Mouse (Mus musculus) myocyte (in vitro differentiated cells): ENCODE measurements around the gene Tes.

ENCODE experiments used
- CEBPB ChIP-seq: IDR thresholded peaks from 2 replicates; pipeline ENCODE4 v1.6.1; 2011; ENCODE audit warnings: mild to moderate bottlenecking, moderate library complexity; ENCODE audit not compliant: poor library complexity, insufficient read depth, severe bottlenecking
- MAX ChIP-seq: IDR thresholded peaks from one replicate; pipeline ENCODE4 v1.6.1; 2011; ENCODE audit warnings: low read depth, mild to moderate bottlenecking, control low read depth
- POLR2A ChIP-seq: IDR thresholded peaks from one replicate; pipeline ENCODE4 v1.6.1; 2011; ENCODE audit warnings: low read depth, mild to moderate bottlenecking, control low read depth, moderate library complexity; ENCODE audit not compliant: insufficient read length
- POLR2AphosphoS2 ChIP-seq: IDR thresholded peaks from one replicate; pipeline ENCODE4 v1.6.1; 2011; ENCODE audit warnings: low read depth, control low read depth; ENCODE audit not compliant: insufficient read length
- SRF ChIP-seq: IDR thresholded peaks from one replicate; pipeline ENCODE4 v1.6.1; 2011; ENCODE audit warnings: low read depth; ENCODE audit not compliant: control insufficient read depth, insufficient read length
- TCF12 ChIP-seq: IDR thresholded peaks from one replicate; pipeline ENCODE4 v1.6.1; 2011; ENCODE audit warnings: mild to moderate bottlenecking, control low read depth; ENCODE audit not compliant: poor library complexity, insufficient read depth, severe bottlenecking

DNA sequence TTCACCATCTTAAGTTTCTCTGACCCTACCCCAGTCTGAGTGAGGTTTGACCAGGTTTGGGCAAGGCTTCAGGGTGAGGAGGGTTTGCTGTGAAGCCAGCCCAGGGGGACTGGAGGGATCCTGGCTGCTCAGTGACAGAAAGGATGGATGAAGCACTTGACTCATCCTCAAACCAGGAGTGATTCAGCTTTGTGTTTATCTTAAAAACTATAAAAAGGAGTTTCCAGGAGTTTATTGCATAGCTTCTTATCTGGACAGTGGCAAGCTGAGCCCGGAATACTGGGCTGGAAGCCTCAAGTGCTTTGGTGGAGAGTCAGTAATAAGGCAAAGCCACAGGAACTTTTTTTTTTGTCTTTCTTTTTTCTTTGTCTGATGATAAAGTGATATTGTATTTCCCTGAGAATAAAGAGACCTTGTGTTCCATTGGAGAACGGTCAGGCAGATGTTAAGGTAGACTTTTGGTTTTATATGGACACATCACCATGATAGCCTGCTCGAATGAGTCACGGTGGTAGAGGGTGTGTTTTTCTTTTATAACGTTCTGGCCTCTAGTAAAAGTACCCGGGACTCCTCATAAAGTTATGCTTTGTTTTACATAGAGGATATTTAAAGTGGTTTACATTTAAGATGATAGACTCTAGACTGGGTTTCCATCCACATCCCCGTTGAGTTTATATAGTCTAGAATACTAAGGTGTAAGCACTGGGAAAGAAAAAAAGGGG, 8.0 kb downstream of the Tes start:
- no peak for TF ChIP-seq SRF
- no peak for TF ChIP-seq MAX
- TF ChIP-seq POLR2A = no peak
- TF ChIP-seq TCF12 = no peak
- TF ChIP-seq CEBPB = 0 out of 2 replicates have a peak, but pooled peaks have one; percentile 23
- TF ChIP-seq POLR2AphosphoS2 = no peak
